Mouse (Mus musculus) heart, embryonic 16.5 days (tissue): ENCODE measurements around the gene Mgat2. TPM values are rescaled to one million over a fixed set of nuclear protein-coding genes. Genes with fewer than 3 reads are reported as not detected.

Experiments
- ATAC-seq: fragments of 200-750 bp; cut with Nextera tagmentation; replicated peaks from 2 replicates; pipeline ENCODE4 v1.8.0; 2017; ENCODE audit warnings: moderate number of reproducible peaks; ENCODE audit not compliant: insufficient read depth, low FRiP score; ENCODE audit errors: extremely low read depth
- H3K27ac ChIP-seq: fragments of 300-500 bp; sonication (generic); 2 replicates; pipeline ENCODE4 v1.5.1; 2014; ENCODE audit warnings: mild to moderate bottlenecking, low read length, control low read depth, moderate library complexity
- H3K27me3 ChIP-seq: fragments of 300-500 bp; sonication (generic); 2 replicates; pipeline ENCODE4 v1.6.1; 2014; ENCODE audit warnings: low read length, mixed read lengths; ENCODE audit not compliant: control insufficient read depth, insufficient read depth
- H3K36me3 ChIP-seq: fragments of 300-500 bp; sonication (generic); 2 replicates; pipeline ENCODE4 v1.6.1; 2014; ENCODE audit not compliant: control insufficient read depth, insufficient read depth
- H3K4me1 ChIP-seq: fragments of 300-500 bp; sonication (generic); 2 replicates; pipeline ENCODE4 v1.6.1; 2014; ENCODE audit warnings: low read length, mixed read lengths; ENCODE audit not compliant: control insufficient read depth, insufficient read depth
- H3K4me2 ChIP-seq: fragments of 300-500 bp; sonication (generic); 2 replicates; pipeline ENCODE4 v1.6.1; 2014; ENCODE audit warnings: low read depth, mild to moderate bottlenecking, control low read depth, low read length
- H3K4me3 ChIP-seq: fragments of 300-500 bp; sonication (generic); 2 replicates; pipeline ENCODE4 v1.5.1; 2014; ENCODE audit warnings: mild to moderate bottlenecking, control low read depth, low read length
- H3K9ac ChIP-seq: fragments of 300-500 bp; sonication (generic); 2 replicates; pipeline ENCODE4 v1.6.1; 2014; ENCODE audit warnings: low read length, control low read depth
- H3K9me3 ChIP-seq: fragments of 300-500 bp; sonication (generic); replicated peaks from 2 replicates; pipeline ENCODE4 v1.6.1; 2016; ENCODE audit warnings: low read length; ENCODE audit not compliant: control insufficient read depth
- WGBS: fragments of 180-500 bp; shearing (Covaris S2); extraction: QIAGEN DNeasy Blood & Tissue Kit; methylation state at CpG from one replicate; pipeline ENCODE4 v1.1.7; 2014; 5-methylcytosine and 5-hydroxymethylcytosine counted together
- polyA plus RNA-seq: library from polyadenylated mRNA; unstranded; fragments of >200 nt; fragmentation: Nextera tagmentation; extraction: Ambion mirVana; gene quantifications from 2 replicates; pipeline ENCODE4 v1.2.1, GENCODE M21; 2015

Mgat2 gene
- polyA plus RNA-seq: 33.4 and 40.2 TPM in 2 replicates

- ATAC-seq: peak; percentile 98
- H3K27me3 ChIP-seq: no peaks in the 10 kb centered on the region
- WGBS: under 1% methylated on average over 84 of the region's 84 CpGs
These were observed at the start of gene Mgat2, which contains the start of gene Rpl36al for GRCm38 (mm10) chr12:69183583-69184308. TSS of gene Mgat2 (plus strand) at chr12:69184157. TSS of gene Rpl36al (minus strand) at chr12:69184083.

DNA sequence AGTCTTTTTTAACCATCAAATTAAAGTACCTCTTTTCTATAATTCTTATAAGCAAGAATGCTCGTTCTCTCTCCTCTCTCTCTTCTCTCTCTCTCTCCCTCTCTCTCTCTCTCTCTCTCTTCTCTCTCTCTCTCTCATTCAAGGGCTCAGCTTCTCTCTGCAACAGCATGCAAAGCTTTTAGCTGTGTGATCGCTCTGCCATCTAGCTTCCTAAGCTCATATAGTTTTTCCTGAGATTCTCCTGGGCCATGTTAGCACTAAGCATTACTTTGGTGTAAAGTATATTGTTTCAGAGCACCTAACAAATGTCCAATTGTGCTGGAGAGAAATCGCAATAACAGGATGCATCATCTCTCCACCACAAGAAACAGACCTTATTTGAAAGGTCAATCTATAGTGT lies 44.8 kb upstream of the Mgat2 start:
- H3K4me2 ChIP-seq: no peak overlapping the region
- no peaks in the 10 kb centered on the region for H3K9me3 ChIP-seq
- H3K9ac ChIP-seq: no peak overlapping the region
- H3K27me3 ChIP-seq: no peaks in the 10 kb centered on the region
- H3K27ac ChIP-seq: no peak overlapping the region
- H3K4me1 ChIP-seq: no peaks in the 10 kb centered on the region
- 85% methylated on average over 3 of the region's 3 CpGs for WGBS
- no peaks in the 10 kb centered on the region for H3K36me3 ChIP-seq
- no peak for ATAC-seq
- no peak overlapping the region for H3K4me3 ChIP-seq

More at GRCm38 (mm10) chr12:69183583-69184308, at the start of gene Mgat2, which contains the start of gene Rpl36al:
- Histone ChIP-seq H3K27ac (peak within 1 kb of the TSS; percentile 90), H3K36me3 (peaks cover 15% of the 10 kb centered on the region), H3K9me3 (no peaks in the 10 kb centered on the region), H3K4me2 (peak within 1 kb of the TSS; percentile 91), H3K4me1 (peaks cover 22% of the 10 kb centered on the region), H3K9ac (peak within 1 kb of the TSS; percentile 90), H3K4me3 (peak within 1 kb of the TSS; percentile 92)

- no peak overlapping the region for H3K4me3 ChIP-seq
- no peaks in the 10 kb centered on the region for H3K36me3 ChIP-seq
- H3K27me3 ChIP-seq: no peaks in the 10 kb centered on the region
- H3K27ac ChIP-seq: no peak overlapping the region
- 84% methylated on average over 7 of the region's 7 CpGs for WGBS
- no peaks in the 10 kb centered on the region for H3K9me3 ChIP-seq
- H3K4me2 ChIP-seq: no peak overlapping the region
- H3K4me1 ChIP-seq: no peaks in the 10 kb centered on the region
- no peak overlapping the region for H3K9ac ChIP-seq
- ATAC-seq: no peak
These were observed 44.1 kb upstream of the Mgat2 start for GRCm38 (mm10) chr12:69139841-69140240.

DNA sequence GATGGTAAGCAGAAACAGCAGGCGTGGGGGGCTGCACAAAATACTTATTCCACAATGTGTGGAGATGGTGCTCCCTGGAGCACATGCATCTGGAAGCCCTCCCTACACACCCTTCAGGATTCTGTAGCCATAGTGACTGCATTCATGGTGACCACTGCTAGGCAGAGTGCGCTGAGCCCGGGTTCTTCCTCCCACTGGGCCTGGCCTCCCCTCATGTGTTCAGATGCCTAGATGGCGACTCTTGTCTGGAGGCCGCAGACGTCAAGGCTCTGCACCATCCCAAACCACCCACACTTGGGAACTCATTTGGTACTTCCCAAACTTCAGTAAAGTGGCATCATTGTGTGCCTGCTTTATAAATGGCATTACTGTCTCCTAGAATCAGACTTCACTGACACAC lies 40.5 kb upstream of the Mgat2 start:
- H3K27me3 ChIP-seq: no peaks in the 10 kb centered on the region
- no peak overlapping the region for H3K27ac ChIP-seq
- ATAC-seq: no peak
- 79% methylated on average over 6 of the region's 6 CpGs for WGBS
- H3K4me2 ChIP-seq: no peak overlapping the region
- no peaks in the 10 kb centered on the region for H3K36me3 ChIP-seq
- H3K9me3 ChIP-seq: no peaks in the 10 kb centered on the region
- H3K9ac ChIP-seq: no peak overlapping the region
- H3K4me1 ChIP-seq: no peaks in the 10 kb centered on the region
- H3K4me3 ChIP-seq: no peak overlapping the region

- Histone ChIP-seq H3K4me2 (no peak overlapping the region), H3K4me3 (no peak overlapping the region), H3K36me3 (no peaks in the 10 kb centered on the region), H3K27ac (no peak overlapping the region), H3K4me1 (no peaks in the 10 kb centered on the region), H3K27me3 (no peaks in the 10 kb centered on the region), H3K9ac (no peak overlapping the region), H3K9me3 (no peaks in the 10 kb centered on the region)
- WGBS: 81% methylated on average over 5 of the region's 5 CpGs
- no peak for ATAC-seq
These were observed 36.7 kb upstream of the Mgat2 start for GRCm38 (mm10) chr12:69147166-69147735.

DNA sequence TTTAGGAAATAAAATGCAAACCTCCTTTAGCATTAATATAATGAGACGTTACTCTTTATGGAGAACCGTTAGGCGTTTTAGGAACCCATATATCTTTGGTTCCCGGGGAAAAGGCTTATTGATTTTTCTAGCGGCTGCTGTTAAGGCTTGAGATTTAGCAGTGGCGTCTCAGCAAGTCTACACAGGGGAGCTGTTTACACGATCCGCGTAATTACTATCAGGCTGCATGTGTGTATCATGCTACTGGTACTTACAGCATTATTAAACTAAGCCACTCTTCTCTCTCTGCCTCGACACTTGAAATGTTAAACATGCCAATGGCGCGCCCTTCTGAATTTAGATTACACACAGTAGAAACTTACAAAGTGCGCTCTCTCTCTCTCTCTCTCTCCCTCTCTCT lies 33.9 kb upstream of the Mgat2 start:
- 78% methylated on average over 13 of the region's 13 CpGs for WGBS
- Histone ChIP-seq H3K9me3 (no peaks in the 10 kb centered on the region), H3K27me3 (no peaks in the 10 kb centered on the region), H3K4me1 (no peaks in the 10 kb centered on the region), H3K4me3 (no peak overlapping the region), H3K9ac (no peak overlapping the region), H3K4me2 (no peak overlapping the region), H3K36me3 (no peaks in the 10 kb centered on the region), H3K27ac (no peak overlapping the region)
- no peak for ATAC-seq

GRCm38 (mm10) chr12:69155923-69156322 lies 28.0 kb upstream of the Mgat2 start:
- 82% methylated on average over 2 of the region's 2 CpGs for WGBS
- ATAC-seq: no peak

GRCm38 (mm10) chr12:69156436-69156835 lies 27.5 kb upstream of the Mgat2 start:
- no peaks in the 10 kb centered on the region for H3K27me3 ChIP-seq
- H3K4me3 ChIP-seq: no peak overlapping the region
- 84% methylated on average over 4 of the region's 4 CpGs for WGBS
- H3K4me1 ChIP-seq: peaks cover 7% of the 10 kb centered on the region
- no peak for ATAC-seq
- no peaks in the 10 kb centered on the region for H3K9me3 ChIP-seq
- no peak overlapping the region for H3K9ac ChIP-seq
- peaks cover 16% of the 10 kb centered on the region for H3K36me3 ChIP-seq
- H3K27ac ChIP-seq: no peak overlapping the region
- H3K4me2 ChIP-seq: no peak overlapping the region

More at GRCm38 (mm10) chr12:69155923-69156322, 28.0 kb upstream of the Mgat2 start:
- Histone ChIP-seq H3K9me3 (no peaks in the 10 kb centered on the region), H3K27me3 (no peaks in the 10 kb centered on the region), H3K36me3 (peaks cover 16% of the 10 kb centered on the region), H3K9ac (no peak overlapping the region), H3K27ac (no peak overlapping the region), H3K4me1 (peaks cover 7% of the 10 kb centered on the region), H3K4me3 (no peak overlapping the region), H3K4me2 (no peak overlapping the region)

DNA sequence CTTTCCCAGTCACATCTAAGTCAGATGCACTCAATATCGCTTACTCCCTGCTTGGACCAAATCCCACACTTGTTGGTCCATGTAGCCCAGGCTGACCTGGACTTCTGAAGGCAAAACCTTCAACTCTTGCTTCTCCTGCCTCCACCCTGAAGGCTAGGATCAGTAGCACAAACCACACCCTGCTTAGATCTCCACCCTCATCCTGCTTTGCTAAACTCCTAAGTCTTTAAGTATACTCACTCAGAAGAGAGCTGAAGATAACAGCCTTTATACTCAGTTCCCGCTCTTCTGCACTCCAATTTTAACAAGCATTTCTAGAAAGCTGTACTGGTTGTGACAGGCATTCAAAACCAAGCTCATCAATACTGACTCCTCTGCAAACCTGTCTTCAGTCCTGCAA lies 26.9 kb upstream of the Mgat2 start:
- no peak overlapping the region for H3K4me2 ChIP-seq
- peaks cover 16% of the 10 kb centered on the region for H3K36me3 ChIP-seq
- no peak for ATAC-seq
- no peaks in the 10 kb centered on the region for H3K27me3 ChIP-seq
- H3K4me3 ChIP-seq: no peak overlapping the region
- 95% methylated on average over 2 of the region's 2 CpGs for WGBS
- H3K27ac ChIP-seq: no peak overlapping the region
- no peak overlapping the region for H3K9ac ChIP-seq
- H3K4me1 ChIP-seq: peaks cover 7% of the 10 kb centered on the region
- H3K9me3 ChIP-seq: no peaks in the 10 kb centered on the region
